Mouse (Mus musculus): ENCODE measurements at regions not wholly inside any gene's neighbourhood (a gene's known extent, or its start where the extent isn't known, plus 50 kb on each side); places are given as distances from the start of the nearest gene placed in this dataset.
"Not testable (repeated sequence)": the region's sequence is repeated elsewhere in the genome, so short reads cannot be mapped to it uniquely, and the experiment has no call there.

DNA sequence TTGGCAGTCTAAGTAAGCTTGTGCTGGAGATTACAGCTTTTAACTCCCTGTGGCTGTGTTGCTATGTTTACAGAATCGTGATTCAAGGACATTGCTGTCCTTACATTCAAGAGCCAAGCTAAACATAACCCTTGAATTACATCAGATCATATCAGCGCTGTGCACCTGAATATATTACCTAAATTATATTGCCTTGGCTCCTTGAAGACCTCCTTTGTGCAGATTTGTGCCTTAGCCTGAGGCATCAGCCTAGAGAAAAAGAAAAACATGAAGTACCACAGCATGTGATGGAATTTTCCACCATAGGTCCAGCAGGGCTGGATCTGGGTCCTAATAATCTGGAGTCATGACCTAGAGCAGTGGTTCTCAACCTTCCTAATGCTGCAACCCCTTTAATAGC lies 189.8 kb upstream of the Tsc22d2 start:
- DNase-seq (ENCODE audit: low read depth, low spot score) = no peak

- DNase-seq (ENCODE audit: low read depth, low spot score) = no peak
Observed at GRCm38 (mm10) chr3:58226447-58227321, 187.8 kb upstream of the Tsc22d2 start.

GRCm38 (mm10) chr3:58227322-58227627 lies 187.2 kb upstream of the Tsc22d2 start:
- DNase-seq (ENCODE audit: low read depth, low spot score) = no peak

GRCm38 (mm10) chr3:58228189-58228588 lies 186.3 kb upstream of the Tsc22d2 start:
- DNase-seq (ENCODE audit: low read depth, low spot score) = no peak

- no peak for DNase-seq (ENCODE audit: low read depth, low spot score)
Observed at GRCm38 (mm10) chr3:58231746-58232145, 182.8 kb upstream of the Tsc22d2 start.

- DNase-seq (ENCODE audit: low read depth, low spot score) = no peak
Observed at GRCm38 (mm10) chr3:58233296-58233695, 181.2 kb upstream of the Tsc22d2 start.

DNA sequence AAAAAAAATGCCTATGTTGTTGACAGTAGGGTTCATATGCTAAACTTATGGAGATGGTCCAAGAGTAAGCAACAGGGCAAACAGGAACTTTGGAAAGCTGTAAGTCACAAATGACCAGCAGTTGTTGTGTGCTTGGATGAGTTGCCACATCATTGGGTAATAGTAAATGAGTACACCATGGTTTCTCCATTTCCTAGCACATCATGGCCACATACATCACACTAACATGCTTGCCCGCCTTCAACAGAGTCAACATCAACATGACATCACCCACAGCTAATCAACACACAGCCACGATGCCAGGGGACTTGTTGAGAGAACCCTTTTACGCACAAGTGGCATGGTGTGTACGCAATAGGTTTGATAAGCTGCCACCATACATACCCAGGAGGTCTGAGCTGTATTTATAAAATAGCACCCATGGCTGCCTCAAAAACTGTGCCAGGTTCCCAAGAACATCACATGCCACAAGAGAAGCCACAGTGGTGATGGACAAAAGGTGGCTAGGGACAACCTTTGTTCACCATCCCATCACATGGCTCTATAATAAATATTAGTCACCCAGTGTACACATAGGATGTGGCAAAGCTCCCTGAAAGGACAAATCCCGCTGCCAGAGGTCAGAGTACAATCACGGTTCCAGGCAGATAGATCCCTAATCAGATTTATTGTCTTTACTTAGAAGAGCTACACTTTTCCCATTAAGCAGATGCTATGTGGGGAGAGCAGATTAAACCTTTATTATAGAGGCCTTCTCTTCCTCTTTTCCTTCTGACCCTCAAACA lies 179.5 kb upstream of the Tsc22d2 start:
- no peak for DNase-seq (ENCODE audit: low read depth, low spot score)

- DNase-seq (ENCODE audit: low read depth, low spot score) = no peak
Observed at GRCm38 (mm10) chr3:58238111-58238510, 176.4 kb upstream of the Tsc22d2 start.

- no peak for DNase-seq (ENCODE audit: low read depth, low spot score)
Observed at GRCm38 (mm10) chr3:58240775-58241174, 173.7 kb upstream of the Tsc22d2 start.

GRCm38 (mm10) chr3:58245361-58245760 lies 169.2 kb upstream of the Tsc22d2 start:
- no peak for DNase-seq (ENCODE audit: low read depth, low spot score)

DNA sequence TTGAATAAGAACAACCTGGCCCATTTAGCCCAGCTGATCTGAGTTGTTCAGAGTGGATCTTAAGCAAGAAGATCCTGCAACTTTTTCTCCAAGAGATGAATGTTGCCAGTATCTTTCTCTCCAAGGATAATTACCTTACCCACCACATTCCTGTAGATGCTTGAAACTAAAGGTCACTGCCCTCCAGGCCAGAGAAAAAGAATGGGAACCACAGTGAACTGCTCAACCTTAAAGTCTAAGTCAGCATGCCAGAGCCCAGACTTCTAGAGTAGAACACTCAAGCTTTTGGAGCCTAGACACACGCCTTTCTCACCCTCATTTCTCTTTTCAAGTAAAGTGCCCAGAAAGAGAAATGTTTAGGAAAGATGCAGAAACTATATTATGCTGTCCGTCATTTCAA lies 166.5 kb upstream of the Tsc22d2 start:
- DNase-seq (ENCODE audit: low read depth, low spot score) = no peak

- DNase-seq (ENCODE audit: low read depth, low spot score) = no peak
Observed at GRCm38 (mm10) chr3:58253942-58254341, 160.6 kb upstream of the Tsc22d2 start.

- DNase-seq (ENCODE audit: low read depth, low spot score) = no peak
Observed at GRCm38 (mm10) chr3:58267606-58268325, 146.7 kb upstream of the Tsc22d2 start.

DNA sequence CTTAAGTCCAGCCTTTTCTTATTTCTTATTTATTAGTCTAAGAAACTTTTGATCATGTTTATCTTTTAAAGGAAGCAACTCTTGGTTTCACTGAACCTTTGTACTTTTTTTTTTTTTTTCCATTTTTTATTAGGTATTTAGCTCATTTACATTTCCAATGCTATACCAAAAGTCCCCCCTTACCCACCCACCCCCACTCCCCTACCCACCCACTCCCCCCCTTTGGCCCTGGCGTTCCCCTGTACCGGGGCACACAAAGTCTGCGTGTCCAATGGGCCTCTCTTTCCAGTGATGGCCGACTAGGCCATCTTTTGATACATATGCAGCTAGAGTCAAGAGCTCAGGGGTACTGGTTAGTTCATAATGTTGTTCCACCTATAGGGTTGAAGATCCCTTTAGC lies 143.1 kb upstream of the Tsc22d2 start:
- not testable (repeated sequence) for DNase-seq (ENCODE audit: low read depth, low spot score)

GRCm38 (mm10) chr3:58281291-58281690 lies 133.2 kb upstream of the Tsc22d2 start:
- no peak for DNase-seq (ENCODE audit: low read depth, low spot score)

DNA sequence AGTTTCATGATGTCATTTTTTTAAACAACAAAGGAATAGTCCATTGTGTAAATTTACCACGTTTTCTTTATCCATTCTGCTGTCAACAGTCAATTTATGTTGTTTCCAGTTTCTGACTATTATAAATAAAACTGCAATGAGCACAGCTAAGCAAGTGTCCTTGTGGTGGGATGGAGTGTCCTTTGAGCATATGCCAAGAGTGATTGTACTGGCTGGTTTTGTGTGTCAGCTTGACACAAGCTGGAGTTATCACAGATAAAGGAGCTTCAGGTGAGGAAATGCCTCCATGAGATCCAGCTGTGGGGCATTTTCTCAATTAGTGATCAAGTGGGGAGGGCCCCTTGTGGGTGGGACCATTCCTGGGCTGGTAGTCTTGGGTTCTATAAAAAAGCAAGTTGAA lies 130.1 kb upstream of the Tsc22d2 start:
- not testable (repeated sequence) for DNase-seq (ENCODE audit: low read depth, low spot score)

- DNase-seq (ENCODE audit: low read depth, low spot score) = no peak
Observed at GRCm38 (mm10) chr3:58295810-58296209, 118.7 kb upstream of the Tsc22d2 start.

DNA sequence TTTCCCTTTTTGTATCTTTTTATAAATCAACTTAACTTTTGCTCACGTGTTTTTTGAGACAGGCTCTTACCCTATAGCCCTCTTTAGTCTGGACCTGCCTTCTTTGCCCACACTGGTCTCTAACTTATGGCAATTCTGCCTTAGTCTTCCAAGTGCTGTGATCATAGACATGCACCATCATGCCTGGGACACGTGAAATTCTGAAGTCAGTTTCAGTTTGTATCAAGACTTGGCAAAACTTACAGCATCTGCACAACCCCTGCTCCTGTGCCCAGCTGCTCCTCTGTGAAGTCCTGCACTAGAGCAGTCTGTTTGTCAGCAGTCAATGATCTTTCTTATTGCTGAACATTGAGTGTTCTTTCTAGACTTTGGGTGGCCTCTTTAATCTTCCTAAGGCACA lies 114.3 kb upstream of the Tsc22d2 start:
- no peak for DNase-seq (ENCODE audit: low read depth, low spot score)

DNA sequence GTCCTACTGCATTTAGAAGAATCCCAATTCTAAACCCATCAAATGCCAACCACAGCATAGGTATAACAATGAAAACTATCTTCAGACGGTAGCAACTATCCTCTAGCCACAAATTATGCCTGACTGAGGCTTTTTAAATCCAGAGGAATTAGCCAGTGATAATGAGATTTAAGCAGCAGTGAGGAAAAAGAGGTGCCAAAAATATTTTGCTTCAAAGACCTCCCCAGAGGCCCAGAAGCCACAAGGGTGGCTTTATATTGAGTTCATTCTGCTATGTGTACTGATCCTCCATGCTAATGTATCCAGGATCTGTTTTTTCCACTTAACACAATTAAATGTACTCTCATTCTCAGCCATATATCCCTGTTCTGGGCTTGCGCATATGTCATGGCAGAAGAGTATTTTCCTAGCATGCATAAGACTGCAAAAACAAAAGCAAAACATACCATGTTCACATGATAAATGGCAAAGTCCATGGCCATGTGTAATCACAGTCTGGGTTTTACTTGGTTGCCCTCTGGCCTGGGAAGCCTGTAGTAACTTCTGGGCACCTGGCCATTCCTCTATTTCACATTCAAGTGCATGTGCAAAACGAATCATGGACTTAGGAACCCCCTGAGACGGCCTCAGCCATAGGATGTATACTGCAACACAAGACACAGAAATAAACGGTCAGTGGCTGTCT lies 113.6 kb upstream of the Tsc22d2 start:
- DNase-seq (ENCODE audit: low read depth, low spot score) = no peak

DNA sequence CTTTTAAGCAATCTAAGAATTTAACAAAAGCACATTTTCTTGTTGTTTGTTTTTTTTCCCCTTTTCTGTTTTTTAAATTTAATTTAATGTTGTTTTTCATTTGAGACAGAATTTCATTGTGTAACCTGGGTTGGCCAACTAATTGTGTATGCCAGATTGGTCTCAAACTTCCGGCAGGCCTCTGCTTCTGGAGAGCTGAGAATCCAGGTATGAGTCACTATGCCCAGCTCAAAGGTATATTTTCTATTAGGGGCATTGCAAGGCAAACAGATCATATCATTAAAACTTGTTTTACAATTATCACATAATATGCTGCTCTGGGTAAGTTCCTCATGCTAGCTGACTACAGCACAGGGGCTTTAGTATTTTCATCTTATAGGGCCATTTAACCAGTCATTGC lies 112.2 kb upstream of the Tsc22d2 start:
- no peak for DNase-seq (ENCODE audit: low read depth, low spot score)

DNA sequence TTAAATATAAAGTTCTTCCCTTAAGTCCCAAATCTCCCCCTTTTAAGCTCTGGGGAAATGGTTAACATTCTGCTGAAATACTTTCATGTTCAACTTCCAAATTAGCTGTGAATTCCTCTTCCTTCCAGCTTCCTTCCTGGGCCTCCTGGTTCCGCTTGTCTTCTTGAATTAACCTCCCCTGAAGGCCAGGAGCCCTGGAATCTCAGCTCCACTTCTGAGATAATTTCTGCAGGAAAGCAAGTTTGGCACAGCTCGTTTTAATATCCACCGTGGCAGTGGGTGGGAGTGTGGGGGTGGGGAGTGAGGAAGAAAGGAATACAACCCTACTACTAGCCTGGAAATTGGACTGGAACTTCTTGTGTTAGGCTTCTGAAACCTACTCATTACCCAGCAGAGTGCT lies 110.8 kb upstream of the Tsc22d2 start:
- DNase-seq (ENCODE audit: low read depth, low spot score) = no peak

DNA sequence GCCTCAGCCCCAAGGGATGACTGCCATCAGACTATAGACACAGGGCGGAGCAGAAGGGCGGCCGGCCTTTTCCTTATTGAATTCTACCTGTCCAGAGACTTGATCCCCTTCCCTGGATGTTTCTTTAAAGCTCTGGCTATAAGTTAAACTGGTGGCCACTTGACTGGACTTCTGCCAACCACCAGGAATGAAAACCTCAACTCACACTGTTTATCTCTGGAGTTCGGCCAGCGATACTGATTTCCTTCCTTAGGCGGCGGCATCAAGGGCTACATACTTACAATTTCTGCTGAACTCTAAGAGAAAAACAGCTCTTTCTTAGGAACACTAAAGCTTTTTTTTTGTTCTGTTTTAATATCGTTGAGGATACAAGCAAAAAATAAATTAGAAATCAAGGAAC lies 104.9 kb upstream of the Tsc22d2 start:
- DNase-seq (ENCODE audit: low read depth, low spot score) = no peak

Measured in brain, embryonic 18.5 days (tissue).